Mouse (Mus musculus): ENCODE results near the gene Btbd18. TPM values are rescaled to one million over a fixed set of nuclear protein-coding genes. Genes with fewer than 3 reads are reported as not detected.
A peak's percentile ranks its signal among the peaks of the same experiment; 100 is the strongest.

The Btbd18 gene
- polyA plus RNA-seq, 1 experiment from 2014 or later: 0.29 TPM

DNA sequence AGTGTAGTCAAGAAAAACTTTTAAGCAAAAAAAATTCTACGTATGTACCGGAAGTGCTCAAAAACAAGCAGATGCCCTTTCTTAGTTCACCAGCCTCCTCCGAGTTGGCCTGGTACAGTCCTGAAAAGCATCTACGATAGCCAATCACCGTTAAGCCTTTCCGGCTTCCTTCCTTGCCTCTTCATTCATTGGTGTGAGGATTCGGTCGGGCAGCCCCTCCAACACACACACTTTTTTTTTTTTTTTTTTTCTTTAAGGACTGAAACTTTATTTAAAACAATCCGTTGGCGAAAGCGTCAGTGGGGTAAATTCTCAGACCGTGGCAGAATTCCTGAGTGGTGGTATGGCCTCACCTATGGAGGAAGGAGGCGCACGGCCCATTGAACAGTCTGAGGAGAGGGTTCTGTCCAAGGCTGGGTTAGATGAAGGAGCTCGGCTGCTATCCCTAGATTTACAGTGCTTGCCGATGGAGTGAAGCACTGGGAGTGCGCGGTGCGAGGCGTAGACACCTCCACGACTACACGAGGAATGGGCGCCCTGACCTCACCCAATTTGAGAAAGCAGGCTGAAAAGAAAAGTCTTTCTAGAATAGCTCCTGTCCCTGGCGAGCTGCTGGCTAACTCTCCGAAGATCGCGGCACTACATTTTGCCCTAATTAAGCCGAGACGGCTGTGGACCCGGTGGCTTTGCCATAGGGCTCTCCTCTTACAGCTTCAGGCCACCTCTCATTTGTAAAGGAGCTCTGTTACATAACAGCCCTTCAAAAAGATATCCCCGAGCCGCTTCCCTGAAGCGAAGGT lies 56.9 kb downstream of the Btbd18 start:
- Histone ChIP-seq H3K36me3 (peaks cover 3% of the 10 kb centered on the region), H3K9ac (peak overlapping the region; percentile 96), H3K4me3 (peak overlapping the region; percentile 95), H3K9me3 (no peaks in the 10 kb centered on the region), H3K4me1 (replicated peaks) (peaks cover 27% of the 10 kb centered on the region), H3K27me3 (no peaks in the 10 kb centered on the region), H3K27ac (peak overlapping the region; percentile 93), H3K4me2 (peak overlapping the region; percentile 79)
- under 1% methylated on average over 33 of the region's 33 CpGs for WGBS
- peak; percentile 96 for ATAC-seq (ENCODE audit: low FRiP score)

GRCm38 (mm10) chr2:84716423-84717355 lies 57.8 kb downstream of the Btbd18 start:
- Histone ChIP-seq H3K9ac (peak overlapping the region; percentile 76), H3K36me3 (peaks cover 6% of the 10 kb centered on the region; the same call in 1 of the 2 replicates), H3K27me3 (no peaks in the 10 kb centered on the region), H3K4me2 (peak overlapping the region; percentile 79), H3K4me1 (replicated peaks) (peaks cover 33% of the 10 kb centered on the region), H3K9me3 (no peaks in the 10 kb centered on the region), H3K4me3 (peak overlapping the region; percentile 95), H3K27ac (peak overlapping the region; percentile 93)
- no peak for ATAC-seq (ENCODE audit: low FRiP score)
- WGBS: 35% methylated on average over 9 of the region's 9 CpGs

- Histone ChIP-seq H3K4me2 (no peak overlapping the region), H3K36me3 (peaks cover 8% of the 10 kb centered on the region), H3K4me1 (replicated peaks) (peaks cover 30% of the 10 kb centered on the region), H3K9ac (no peak overlapping the region), H3K27ac (no peak overlapping the region), H3K9me3 (no peaks in the 10 kb centered on the region), H3K4me3 (no peak overlapping the region), H3K27me3 (no peaks in the 10 kb centered on the region)
- ATAC-seq (ENCODE audit: low FRiP score): no peak
- 95% methylated on average over 4 of the region's 4 CpGs for WGBS
These were observed 58.5 kb downstream of the Btbd18 start for GRCm38 (mm10) chr2:84717357-84717756.

Other genes starting within 250 kb of the Btbd18 start
- 12.5 and 14.2 TPM in 2 replicates for gene Calcrl, start 233.7 kb upstream of the Btbd18 start, polyA plus RNA-seq (2015; fragmentation: Nextera tagmentation; extraction: Ambion mirVana)
- 19.7 and 22.1 TPM in 2 replicates for gene Tfpi, start 182.3 kb upstream of the Btbd18 start, polyA plus RNA-seq (2015; fragmentation: Nextera tagmentation; extraction: Ambion mirVana)
- gene Ctnnd1, start 8.3 kb upstream of the Btbd18 start, polyA plus RNA-seq (2015; fragmentation: Nextera tagmentation; extraction: Ambion mirVana): 38.6 and 39.2 TPM in 2 replicates
- gene Selenoh, start 11.7 kb downstream of the Btbd18 start, polyA plus RNA-seq (2015; fragmentation: Nextera tagmentation; extraction: Ambion mirVana): 217 and 222 TPM in 2 replicates
- gene Gm28635, start 19.0 kb downstream of the Btbd18 start, polyA plus RNA-seq (2015; fragmentation: Nextera tagmentation; extraction: Ambion mirVana): not detected in 2 replicates
- gene Med19, start 19.3 kb downstream of the Btbd18 start, polyA plus RNA-seq (2015; fragmentation: Nextera tagmentation; extraction: Ambion mirVana): 52.1 and 53.5 TPM in 2 replicates
- gene Tmx2, start 20.1 kb downstream of the Btbd18 start, polyA plus RNA-seq (2015; fragmentation: Nextera tagmentation; extraction: Ambion mirVana): 256 and 260 TPM in 2 replicates
- 17.2 and 18.5 TPM in 2 replicates for gene Zdhhc5, start 56.1 kb downstream of the Btbd18 start, polyA plus RNA-seq (2015; fragmentation: Nextera tagmentation; extraction: Ambion mirVana)
- 26.7 and 28.6 TPM in 2 replicates for gene Clp1, start 68.3 kb downstream of the Btbd18 start, polyA plus RNA-seq (2015; fragmentation: Nextera tagmentation; extraction: Ambion mirVana)
- 22.2 and 25.4 TPM in 2 replicates for gene Ypel4, start 75.0 kb downstream of the Btbd18 start, polyA plus RNA-seq (2015; fragmentation: Nextera tagmentation; extraction: Ambion mirVana)
- gene Gm19426, start 84.6 kb downstream of the Btbd18 start, polyA plus RNA-seq (2015; fragmentation: Nextera tagmentation; extraction: Ambion mirVana): 5.2 and 7.0 TPM in 2 replicates
- 34.6 and 39.4 TPM in 2 replicates for gene Serping1, start 116.4 kb downstream of the Btbd18 start, polyA plus RNA-seq (2015; fragmentation: Nextera tagmentation; extraction: Ambion mirVana)
- 16.8 and 17.6 TPM in 2 replicates for gene Ube2l6, start 139.7 kb downstream of the Btbd18 start, polyA plus RNA-seq (2015; fragmentation: Nextera tagmentation; extraction: Ambion mirVana)
- gene Smtnl1, start 163.6 kb downstream of the Btbd18 start, polyA plus RNA-seq (2015; fragmentation: Nextera tagmentation; extraction: Ambion mirVana): not detected in 2 replicates
- 59.2 and 61.9 TPM in 2 replicates for gene Timm10, start 167.9 kb downstream of the Btbd18 start, polyA plus RNA-seq (2015; fragmentation: Nextera tagmentation; extraction: Ambion mirVana)
- gene Slc43a1, start 179.8 kb downstream of the Btbd18 start, polyA plus RNA-seq (2015; fragmentation: Nextera tagmentation; extraction: Ambion mirVana): 2.5 and 3.3 TPM in 2 replicates
- 2.0 and 3.1 TPM in 2 replicates for gene Rtn4rl2, start 227.6 kb downstream of the Btbd18 start, polyA plus RNA-seq (2015; fragmentation: Nextera tagmentation; extraction: Ambion mirVana)

All from hindbrain, embryonic 13.5 days (tissue).